In genomic region chr15:79018886-79019285, GRCm38 (mm10) we compare ENCODE assay signal across 20 mouse cellular contexts. TPM values are rescaled to one million over a fixed set of nuclear protein-coding genes. Genes with fewer than 3 reads are reported as not detected.
DNase-seq lines count a peak whose midpoint lies in the region; ATAC-seq and TF ChIP-seq lines count a peak whose summit lies in the region.
"Had no signal": no experiment of that assay in that cellular context is flagged by ENCODE, and none has a peak within 500 bp of the region (broad histone marks: within the 10 kb centered on the region; RNA-seq: fewer than 3 reads in every experiment).

No protein-coding gene starts in this region.

- no peaks in the 10 kb centered on the region for H3K36me3 ChIP-seq in hindbrain, embryonic 11.5 days (ENCODE audit: control insufficient read depth, insufficient read depth, low read length)
- H3K36me3 ChIP-seq in hindbrain, embryonic 10.5 days, result no peaks in the 10 kb centered on the region
- no peaks in the 10 kb centered on the region for H3K36me3 ChIP-seq in lung, embryonic 14.5 days (ENCODE audit: insufficient read depth)
- no peaks in the 10 kb centered on the region for H3K36me3 ChIP-seq in stomach, embryonic 15.5 days
- H3K36me3 ChIP-seq: embryonic facial prominence, embryonic 13.5 days; forebrain, embryonic 10.5 days had no signal

- H3K27me3 ChIP-seq in hindbrain, embryonic 11.5 days (ENCODE audit: control insufficient read depth, insufficient read depth, low read length), result no peaks in the 10 kb centered on the region
- H3K27me3 ChIP-seq in hindbrain, embryonic 10.5 days (ENCODE audit: insufficient read depth, poor library complexity, severe bottlenecking), result peaks cover 2% of the 10 kb centered on the region
- H3K27me3 ChIP-seq in lung, embryonic 14.5 days (ENCODE audit: insufficient read depth, low read length), result no peaks in the 10 kb centered on the region
- no peaks in the 10 kb centered on the region for H3K27me3 ChIP-seq in stomach, embryonic 15.5 days (replicated peaks)
- H3K27me3 ChIP-seq: embryonic facial prominence, embryonic 13.5 days had no signal

- peak; percentile 62 for TF ChIP-seq CTCF in lung, embryonic 14.5 days (IDR thresholded peaks at IDR 0.05; ENCODE audit: low read depth)

- H3K4me3 ChIP-seq in hindbrain, embryonic 11.5 days (ENCODE audit: low read depth, low read length), result no peak overlapping the region
- H3K4me3 ChIP-seq in hindbrain, embryonic 10.5 days, result no peak overlapping the region
- H3K4me3 ChIP-seq in lung, embryonic 14.5 days (ENCODE audit: low read depth, low read length), result no peak overlapping the region
- H3K4me3 ChIP-seq in stomach, embryonic 15.5 days (replicated peaks), result no peak overlapping the region
- H3K4me3 ChIP-seq: embryonic facial prominence, embryonic 13.5 days; forebrain, embryonic 10.5 days; gastrocnemius, adult 2 months had no signal

- no peak overlapping the region for H3K9ac ChIP-seq in hindbrain, embryonic 11.5 days (ENCODE audit: low read depth, low read length)
- H3K9ac ChIP-seq in lung, embryonic 14.5 days, result no peak overlapping the region
- no peak overlapping the region for H3K9ac ChIP-seq in stomach, embryonic 15.5 days
- H3K9ac ChIP-seq: liver, embryonic 14.5 days had no signal

- H3K4me1 ChIP-seq in hindbrain, embryonic 11.5 days (replicated peaks; ENCODE audit: control insufficient read depth, insufficient read depth, low read length), result no peaks in the 10 kb centered on the region; the same call in 1 of the 2 replicates
- H3K4me1 ChIP-seq in hindbrain, embryonic 10.5 days (replicated peaks), result peaks cover 23% of the 10 kb centered on the region; the same call in 1 of the 2 replicates
- H3K4me1 ChIP-seq in lung, embryonic 14.5 days (ENCODE audit: insufficient read depth), result peaks cover 7% of the 10 kb centered on the region; the same call in 1 of the 2 replicates
- H3K4me1 ChIP-seq in stomach, embryonic 15.5 days, result no peaks in the 10 kb centered on the region; the same call in 1 of the 2 replicates

- no peak overlapping the region for H3K27ac ChIP-seq in hindbrain, embryonic 11.5 days (ENCODE audit: low read depth, low read length)
- H3K27ac ChIP-seq in hindbrain, embryonic 10.5 days, result no peak overlapping the region; the same call in 1 of the 2 replicates
- no peak overlapping the region for H3K27ac ChIP-seq in lung, embryonic 14.5 days (ENCODE audit: low read depth)
- H3K27ac ChIP-seq in stomach, embryonic 15.5 days, result no peak overlapping the region
- H3K27ac ChIP-seq: embryonic facial prominence, embryonic 13.5 days; forebrain, embryonic 10.5 days; gastrocnemius, adult 2 months; liver, embryonic 14.5 days; macrophage had no signal

- no peaks in the 10 kb centered on the region for H3K9me3 ChIP-seq in hindbrain, embryonic 11.5 days (ENCODE audit: control insufficient read depth, low read length)
- H3K9me3 ChIP-seq in hindbrain, embryonic 10.5 days, result no peaks in the 10 kb centered on the region
- H3K9me3 ChIP-seq in lung, embryonic 14.5 days (ENCODE audit: low read depth, low read length), result no peaks in the 10 kb centered on the region
- H3K9me3 ChIP-seq in stomach, embryonic 15.5 days, result no peaks in the 10 kb centered on the region
- H3K9me3 ChIP-seq: embryonic facial prominence, embryonic 13.5 days; forebrain, embryonic 10.5 days had no signal

- H3K4me2 ChIP-seq in hindbrain, embryonic 11.5 days (replicated peaks; ENCODE audit: low read depth, low read length), result no peak overlapping the region
- H3K4me2 ChIP-seq in lung, embryonic 14.5 days, result no peak overlapping the region
- H3K4me2 ChIP-seq in stomach, embryonic 15.5 days, result no peak overlapping the region
- H3K4me2 ChIP-seq: embryonic facial prominence, embryonic 13.5 days had no signal

- DNase-seq in hindbrain, embryonic 11.5 days (ENCODE audit: low spot score), result peak; percentile 38
- DNase-seq in hindbrain, embryonic 10.5 days (ENCODE audit: low spot score), result no peak
- peak; percentile 75 for DNase-seq in lung, embryonic 14.5 days
- no peak for DNase-seq in lung, adult 18-20 months
- peak; percentile 52 for DNase-seq in NIH3T3 (ENCODE audit: low read depth)
- DNase-seq in urinary bladder, postnatal 25 days (ENCODE audit: low spot score), result no peak
- DNase-seq in gastrocnemius, postnatal 10 days, result no peak
- DNase-seq: adrenal gland, postnatal 10 days; cerebellum, adult 9-10 months; gastrocnemius, adult 2 months; kidney, adult 8-10 months; right cerebral cortex, adult 18-20 months had no signal

- ATAC-seq in hindbrain, embryonic 11.5 days (ENCODE audit: low FRiP score), result no peak
- no peak; the same call in 1 of the 2 replicates for ATAC-seq in lung, embryonic 14.5 days (ENCODE audit: insufficient read depth)
- ATAC-seq in stomach, embryonic 15.5 days (ENCODE audit: insufficient read depth, low FRiP score, low read depth), result peak; percentile 14; the same call in 1 of the 2 replicates

- 59% methylated on average over 3 of the region's 3 CpGs for WGBS in hindbrain, embryonic 11.5 days
- WGBS in hindbrain, embryonic 10.5 days, result 60% methylated on average over 3 of the region's 3 CpGs
- 60% methylated on average over 3 of the region's 3 CpGs for WGBS in lung, embryonic 14.5 days
- WGBS in stomach, embryonic 15.5 days, result 65% methylated on average over 3 of the region's 3 CpGs

RNA-seq across cellular contexts. Expression of gene H1f0, which starts 9.4 kb away (rescaled TPM):
- polyA plus RNA-seq in hindbrain, embryonic 11.5 days (2014; fragmentation: Nextera tagmentation; extraction: Ambion mirVana), result 154 and 306 TPM in 2 replicates
- polyA plus RNA-seq in hindbrain, embryonic 10.5 days (2016; fragmentation: Nextera tagmentation; extraction: Ambion mirVana), result 447 and 561 TPM in 2 replicates
- polyA plus RNA-seq in lung, embryonic 14.5 days (2014; fragmentation: Nextera tagmentation; extraction: Ambion mirVana), result 201 and 209 TPM in 2 replicates
- 546 and 587 TPM in 2 replicates for polyA plus RNA-seq in stomach, embryonic 15.5 days (2015; fragmentation: Nextera tagmentation; extraction: Ambion mirVana)
- total RNA-seq in gastrocnemius, postnatal 10 days (2021), result 100 to 1,000 TPM; 193 to 214 TPM

RNA-seq across cellular contexts. Expression of gene Galr3, which starts 22.8 kb away (rescaled TPM):
- polyA plus RNA-seq in hindbrain, embryonic 11.5 days (2014; fragmentation: Nextera tagmentation; extraction: Ambion mirVana), result not detected in 2 replicates
- polyA plus RNA-seq in hindbrain, embryonic 10.5 days (2016; fragmentation: Nextera tagmentation; extraction: Ambion mirVana), result not detected in 2 replicates
- polyA plus RNA-seq in lung, embryonic 14.5 days (2014; fragmentation: Nextera tagmentation; extraction: Ambion mirVana), result not detected in 2 replicates
- 0.68 and 0.89 TPM in 2 replicates for polyA plus RNA-seq in stomach, embryonic 15.5 days (2015; fragmentation: Nextera tagmentation; extraction: Ambion mirVana)
- total RNA-seq in gastrocnemius, postnatal 10 days (2021), result under 1 TPM; 0.25 to 0.35 TPM
- total RNA-seq: gastrocnemius, adult 2 months; heart, adult 8-10 months; monocyte, adult 5-6 weeks had no signal
- polyA plus RNA-seq: embryonic facial prominence, embryonic 13.5 days; forebrain, embryonic 10.5 days; macrophage; neural tube, embryonic 14.5 days had no signal

RNA-seq across cellular contexts. Expression of gene Ankrd54, which starts 43.8 kb away (rescaled TPM):
- polyA plus RNA-seq in hindbrain, embryonic 11.5 days (2014; fragmentation: Nextera tagmentation; extraction: Ambion mirVana), result 56.3 and 59.7 TPM in 2 replicates
- 65.9 and 78.2 TPM in 2 replicates for polyA plus RNA-seq in hindbrain, embryonic 10.5 days (2016; fragmentation: Nextera tagmentation; extraction: Ambion mirVana)
- polyA plus RNA-seq in lung, embryonic 14.5 days (2014; fragmentation: Nextera tagmentation; extraction: Ambion mirVana), result 54.4 and 55.4 TPM in 2 replicates
- polyA plus RNA-seq in stomach, embryonic 15.5 days (2015; fragmentation: Nextera tagmentation; extraction: Ambion mirVana), result 49.7 and 51.8 TPM in 2 replicates
- 1 to 10 TPM; 6.1 to 8.6 TPM for total RNA-seq in gastrocnemius, postnatal 10 days (2021)

RNA-seq across cellular contexts. Expression of gene Eif3l, which starts 56.1 kb away (rescaled TPM):
- polyA plus RNA-seq in hindbrain, embryonic 11.5 days (2014; fragmentation: Nextera tagmentation; extraction: Ambion mirVana), result 226 and 241 TPM in 2 replicates
- polyA plus RNA-seq in hindbrain, embryonic 10.5 days (2016; fragmentation: Nextera tagmentation; extraction: Ambion mirVana), result 238 and 262 TPM in 2 replicates
- polyA plus RNA-seq in lung, embryonic 14.5 days (2014; fragmentation: Nextera tagmentation; extraction: Ambion mirVana), result 243 and 249 TPM in 2 replicates
- polyA plus RNA-seq in stomach, embryonic 15.5 days (2015; fragmentation: Nextera tagmentation; extraction: Ambion mirVana), result 200 and 222 TPM in 2 replicates
- total RNA-seq in gastrocnemius, postnatal 10 days (2021), result 10 to 100 TPM; 80.0 to 86.2 TPM

Comparison
In these comparisons a context has a peak if more than half of its experiments do, and no peak if none do; other contexts are left out.
1. DNase-seq: peak in hindbrain, embryonic 11.5 days (single experiment), lung, embryonic 14.5 days (single experiment) and NIH3T3 (single experiment); none in hindbrain, embryonic 10.5 days (single experiment), lung, adult 18-20 months (0 of 2), urinary bladder, postnatal 25 days (single experiment) and gastrocnemius, postnatal 10 days (single experiment).